Mouse (Mus musculus): ENCODE results near the gene Olfr1205.

Gene Olfr1205

DNA sequence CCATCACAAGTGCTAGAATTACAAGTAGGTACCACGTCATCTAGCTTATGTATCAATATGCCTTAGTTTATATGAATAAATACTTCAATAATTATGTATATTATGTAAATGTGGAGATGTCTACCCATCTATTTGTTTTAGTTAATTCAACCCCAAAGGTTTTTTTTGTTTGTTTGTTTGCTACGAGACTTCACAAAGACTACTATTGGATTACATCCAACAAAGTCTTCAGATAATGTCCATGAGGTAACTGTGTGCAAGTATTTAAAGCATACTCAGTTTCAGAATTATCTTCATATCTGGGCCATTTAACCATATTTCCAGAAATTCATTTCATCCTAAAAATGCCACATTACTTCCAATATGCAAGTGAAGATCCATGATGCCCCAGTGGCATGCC lies at the start of gene Olfr1205:
Olfr1205 (plus strand) TSS at position 301 of the 400 bp plus-strand sequence.
- DNase-seq (ENCODE audit: extremely low read depth, insufficient read length, low spot score), result no peak

DNA sequence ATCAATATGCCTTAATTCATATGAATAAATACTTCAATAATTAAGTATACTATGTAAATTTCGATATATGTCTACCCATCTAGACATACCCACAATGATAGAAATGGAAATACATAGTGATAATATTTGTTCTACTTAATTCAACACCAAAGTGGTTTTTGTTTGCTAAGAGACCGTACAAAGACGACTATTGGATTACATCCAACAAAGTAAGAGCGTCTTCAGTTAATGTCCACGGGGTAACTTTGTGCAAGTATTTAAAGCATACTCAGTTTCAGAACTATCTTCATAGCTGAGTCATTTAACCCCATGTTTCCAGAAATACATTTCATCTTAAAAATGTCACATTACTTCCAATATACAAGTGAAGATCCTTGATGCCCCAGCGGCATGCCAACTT lies 36.8 kb upstream of the Olfr1205 start, which contains the start of gene Olfr1201:
Olfr1201 (plus strand) TSS at position 301 of the 400 bp plus-strand sequence.
- DNase-seq (ENCODE audit: extremely low read depth, insufficient read length, low spot score), result no peak

GRCm38 (mm10) chr2:88814196-88814595 lies 15.3 kb upstream of the Olfr1205 start, which contains the start of gene Olfr1202:
TSS of gene Olfr1202 (plus strand) at chr2:88814496.
- no peak for DNase-seq (ENCODE audit: extremely low read depth, insufficient read length, low spot score)

DNA sequence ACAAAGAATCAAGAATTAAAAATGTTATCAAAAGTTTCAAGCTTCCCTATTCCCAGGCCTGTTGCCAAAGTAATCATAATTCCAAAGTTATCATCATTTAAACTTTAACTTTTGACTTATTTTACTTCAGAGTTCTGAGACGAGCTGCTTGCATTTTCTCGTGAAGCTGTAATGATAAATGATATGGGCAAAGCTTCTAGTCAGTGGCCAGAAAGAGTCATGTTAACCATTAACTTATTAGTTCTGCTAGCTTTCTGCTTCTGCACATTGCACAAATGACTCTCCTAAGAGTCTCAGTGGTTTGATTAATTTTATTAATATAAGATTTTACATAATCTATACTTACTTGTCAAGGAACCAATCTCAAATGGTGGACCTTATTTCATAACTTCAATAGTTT lies 8.9 kb downstream of the Olfr1205 start:
- no peak for DNase-seq (ENCODE audit: extremely low read depth, insufficient read length, low spot score)

DNA sequence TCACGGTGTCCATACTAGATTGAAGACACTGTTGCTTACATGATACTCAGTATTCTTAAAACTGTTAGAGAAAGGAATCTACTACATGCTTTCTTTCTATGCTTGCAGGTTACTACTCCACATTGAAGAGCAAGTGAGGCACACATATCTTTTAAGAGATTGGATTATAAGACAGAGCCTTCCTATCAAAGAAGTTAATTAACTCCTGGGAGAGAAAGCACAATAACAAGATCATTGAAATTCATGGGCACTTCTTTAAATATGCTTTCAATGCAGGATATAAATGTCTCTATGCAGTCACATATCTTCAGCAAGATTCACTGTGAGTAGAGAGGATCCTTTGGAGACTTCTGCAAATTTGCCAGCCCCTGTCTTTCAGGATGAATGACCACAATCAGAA lies 19.5 kb downstream of the Olfr1205 start, which contains the start of gene Olfr1204:
Olfr1204 (plus strand) TSS at position 301 of the 400 bp plus-strand sequence.
- no peak for DNase-seq (ENCODE audit: extremely low read depth, insufficient read length, low spot score)

DNA sequence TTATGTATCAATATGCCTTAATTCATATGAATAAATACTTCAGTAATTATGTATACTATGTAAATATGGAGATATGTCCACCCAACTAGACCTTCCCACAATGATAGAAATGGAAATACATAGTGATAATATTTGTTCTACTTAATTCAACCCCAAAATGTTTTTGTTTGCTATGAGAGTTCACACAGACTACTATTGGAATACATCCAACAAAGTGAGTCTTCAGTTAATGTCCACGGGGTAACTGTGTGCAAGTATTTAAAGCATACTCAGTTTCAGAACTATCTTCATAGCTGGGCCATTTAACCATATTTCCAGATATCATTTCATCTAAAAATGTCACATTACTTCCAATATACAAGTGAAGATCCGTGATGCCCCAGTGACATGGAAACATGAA lies 33.4 kb downstream of the Olfr1205 start, which contains the start of gene Olfr1206:
Olfr1206 (plus strand) TSS at position 301 of the 400 bp plus-strand sequence.
- no peak for DNase-seq (ENCODE audit: extremely low read depth, insufficient read length, low spot score)

Measured in 3134 (cell line).